Comparison of ENCODE assay signal across 20 mouse cellular contexts in genomic region chr10:30709846-30710403, GRCm38 (mm10).
DNase-seq lines count a peak whose midpoint lies in the region; ATAC-seq and TF ChIP-seq lines count a peak whose summit lies in the region.
"Had no signal": no experiment of that assay in that cellular context is flagged by ENCODE, and none has a peak within 500 bp of the region (broad histone marks: within the 10 kb centered on the region; RNA-seq: fewer than 3 reads in every experiment).

No protein-coding gene starts in this region.

- no peaks in the 10 kb centered on the region for H3K27me3 ChIP-seq in forebrain, embryonic 13.5 days
- H3K27me3 ChIP-seq in forebrain, embryonic 12.5 days = no peaks in the 10 kb centered on the region
- H3K27me3 ChIP-seq in lung, embryonic 14.5 days (ENCODE audit: insufficient read depth, low read length) = no peaks in the 10 kb centered on the region
- no peaks in the 10 kb centered on the region for H3K27me3 ChIP-seq in forebrain, embryonic 16.5 days (replicated peaks; ENCODE audit: control insufficient read depth, insufficient read depth, low read length)
- no peaks in the 10 kb centered on the region for H3K27me3 ChIP-seq in midbrain, embryonic 16.5 days (ENCODE audit: control insufficient read depth, insufficient read depth, low read depth, low read length)
- H3K27me3 ChIP-seq: embryonic facial prominence, embryonic 15.5 days; heart, embryonic 12.5 days had no signal

- WGBS in forebrain, embryonic 13.5 days = 92% methylated on average over 7 of the region's 7 CpGs
- 93% methylated on average over 7 of the region's 7 CpGs for WGBS in forebrain, embryonic 12.5 days
- 62% methylated on average over 7 of the region's 7 CpGs for WGBS in lung, embryonic 14.5 days
- 82% methylated on average over 7 of the region's 7 CpGs for WGBS in forebrain, embryonic 16.5 days
- WGBS in midbrain, embryonic 16.5 days = 92% methylated on average over 7 of the region's 7 CpGs

- no peak overlapping the region for H3K27ac ChIP-seq in forebrain, embryonic 13.5 days
- no peak overlapping the region for H3K27ac ChIP-seq in forebrain, embryonic 12.5 days
- H3K27ac ChIP-seq in lung, embryonic 14.5 days (ENCODE audit: low read depth) = no peak overlapping the region
- H3K27ac ChIP-seq in forebrain, embryonic 16.5 days (ENCODE audit: low read length) = no peak overlapping the region
- no peak overlapping the region for H3K27ac ChIP-seq in midbrain, embryonic 16.5 days (ENCODE audit: low read length)
- H3K27ac ChIP-seq: embryonic facial prominence, embryonic 15.5 days; hindbrain, embryonic 10.5 days; hindbrain, embryonic 14.5 days had no signal

- no peak for TF ChIP-seq CTCF in lung, embryonic 14.5 days (IDR thresholded peaks at IDR 0.05; ENCODE audit: low read depth)

- no peak overlapping the region for H3K4me3 ChIP-seq in forebrain, embryonic 13.5 days
- no peak overlapping the region for H3K4me3 ChIP-seq in forebrain, embryonic 12.5 days (replicated peaks)
- H3K4me3 ChIP-seq in lung, embryonic 14.5 days (ENCODE audit: low read depth, low read length) = no peak overlapping the region
- H3K4me3 ChIP-seq in forebrain, embryonic 16.5 days (replicated peaks; ENCODE audit: low read length) = no peak overlapping the region
- no peak overlapping the region for H3K4me3 ChIP-seq in midbrain, embryonic 16.5 days (ENCODE audit: low read depth, low read length)
- H3K4me3 ChIP-seq: embryonic facial prominence, embryonic 15.5 days; erythroblast, embryonic 14.5 days; heart, embryonic 12.5 days; hindbrain, embryonic 10.5 days had no signal

- peak; percentile 23 for DNase-seq in lung, embryonic 14.5 days
- no peak for DNase-seq in lung, adult 18-20 months
- DNase-seq in gastrocnemius, postnatal 10 days = no peak
- no peak for DNase-seq in frontal cortex, postnatal 36 days (ENCODE audit: low spot score in 2 of 2)
- DNase-seq: adrenal gland, postnatal 10 days; cerebellum, adult 11-12 months; cerebellum, adult 9-11 months; embryo, embryonic 11 days; gastrocnemius, postnatal 25 days had no signal

- no peak overlapping the region for H3K4me2 ChIP-seq in forebrain, embryonic 13.5 days
- no peak overlapping the region for H3K4me2 ChIP-seq in forebrain, embryonic 12.5 days
- no peak overlapping the region for H3K4me2 ChIP-seq in lung, embryonic 14.5 days
- H3K4me2 ChIP-seq in forebrain, embryonic 16.5 days (ENCODE audit: low read length) = no peak overlapping the region
- H3K4me2 ChIP-seq in midbrain, embryonic 16.5 days (ENCODE audit: low read length) = no peak overlapping the region
- H3K4me2 ChIP-seq: embryonic facial prominence, embryonic 15.5 days; heart, embryonic 12.5 days; hindbrain, embryonic 14.5 days had no signal

- H3K9ac ChIP-seq in forebrain, embryonic 13.5 days = no peak overlapping the region
- H3K9ac ChIP-seq in forebrain, embryonic 12.5 days = no peak overlapping the region
- no peak overlapping the region for H3K9ac ChIP-seq in lung, embryonic 14.5 days
- H3K9ac ChIP-seq in forebrain, embryonic 16.5 days (replicated peaks; ENCODE audit: low read depth, low read length) = no peak overlapping the region
- no peak overlapping the region for H3K9ac ChIP-seq in midbrain, embryonic 16.5 days (ENCODE audit: low read depth, low read length)
- H3K9ac ChIP-seq: embryonic facial prominence, embryonic 15.5 days; heart, embryonic 12.5 days; hindbrain, embryonic 14.5 days had no signal

- no peaks in the 10 kb centered on the region for H3K9me3 ChIP-seq in forebrain, embryonic 13.5 days (replicated peaks)
- H3K9me3 ChIP-seq in forebrain, embryonic 12.5 days = no peaks in the 10 kb centered on the region
- H3K9me3 ChIP-seq in lung, embryonic 14.5 days (ENCODE audit: low read depth, low read length) = no peaks in the 10 kb centered on the region
- H3K9me3 ChIP-seq in forebrain, embryonic 16.5 days (ENCODE audit: control insufficient read depth, low read length) = no peaks in the 10 kb centered on the region
- no peaks in the 10 kb centered on the region for H3K9me3 ChIP-seq in midbrain, embryonic 16.5 days (replicated peaks; ENCODE audit: control insufficient read depth, low read length, poor library complexity, severe bottlenecking)
- H3K9me3 ChIP-seq: embryonic facial prominence, embryonic 15.5 days; G1E; heart, embryonic 12.5 days; hindbrain, embryonic 10.5 days had no signal

- ATAC-seq in forebrain, embryonic 13.5 days = peak; percentile 38; the same call in 1 of the 2 replicates
- no peak for ATAC-seq in forebrain, embryonic 12.5 days (ENCODE audit: low FRiP score)
- no peak for ATAC-seq in lung, embryonic 14.5 days (ENCODE audit: insufficient read depth)
- ATAC-seq in forebrain, embryonic 16.5 days = peak; percentile 82
- ATAC-seq in midbrain, embryonic 16.5 days = no peak
- ATAC-seq: intestine, embryonic 16.5 days had no signal

- no peaks in the 10 kb centered on the region for H3K36me3 ChIP-seq in forebrain, embryonic 13.5 days (ENCODE audit: poor library complexity, severe bottlenecking)
- H3K36me3 ChIP-seq in forebrain, embryonic 12.5 days (replicated peaks) = no peaks in the 10 kb centered on the region
- H3K36me3 ChIP-seq in lung, embryonic 14.5 days (ENCODE audit: insufficient read depth) = no peaks in the 10 kb centered on the region
- H3K36me3 ChIP-seq in forebrain, embryonic 16.5 days (ENCODE audit: control insufficient read depth, insufficient read depth) = no peaks in the 10 kb centered on the region
- H3K36me3 ChIP-seq in midbrain, embryonic 16.5 days (ENCODE audit: control insufficient read depth, insufficient read depth, low read length) = no peaks in the 10 kb centered on the region
- H3K36me3 ChIP-seq: embryonic facial prominence, embryonic 15.5 days; heart, embryonic 12.5 days; hindbrain, embryonic 10.5 days had no signal

- no peaks in the 10 kb centered on the region for H3K4me1 ChIP-seq in forebrain, embryonic 13.5 days
- no peaks in the 10 kb centered on the region for H3K4me1 ChIP-seq in forebrain, embryonic 12.5 days
- H3K4me1 ChIP-seq in lung, embryonic 14.5 days (ENCODE audit: insufficient read depth) = no peaks in the 10 kb centered on the region
- no peaks in the 10 kb centered on the region for H3K4me1 ChIP-seq in forebrain, embryonic 16.5 days (replicated peaks; ENCODE audit: control insufficient read depth, insufficient read depth, low read length)
- no peaks in the 10 kb centered on the region for H3K4me1 ChIP-seq in midbrain, embryonic 16.5 days (ENCODE audit: control insufficient read depth, insufficient read depth, low read length)
- H3K4me1 ChIP-seq: embryonic facial prominence, embryonic 15.5 days; heart, embryonic 12.5 days; hindbrain, embryonic 10.5 days had no signal

Comparison
In these comparisons a context has a peak if more than half of its experiments do, and no peak if none do; other contexts are left out.
1. ATAC-seq: peak in forebrain, embryonic 13.5 days (single experiment) and forebrain, embryonic 16.5 days (single experiment); none in forebrain, embryonic 12.5 days (single experiment), lung, embryonic 14.5 days (single experiment) and midbrain, embryonic 16.5 days (single experiment).